Mouse (Mus musculus) CH12.LX (cell line): ENCODE measurements around the gene Klk8. TPM values are rescaled to one million over a fixed set of nuclear protein-coding genes. Genes with fewer than 3 reads are reported as not detected.

Source experiments
- DNase-seq: peaks from one replicate; pipeline ENCODE4 v3.0.0-alpha.2; 2013; ENCODE audit errors: extremely low read depth
- H3K27ac ChIP-seq: 2 replicates; pipeline ENCODE4 v1.5.1; 2012; ENCODE audit warnings: low read depth, mild to moderate bottlenecking, control low read depth, moderate library complexity; ENCODE audit not compliant: insufficient read depth
- H3K27me3 ChIP-seq: replicated peaks from 2 replicates; pipeline ENCODE3; 2012; ENCODE audit warnings: inconsistent platforms
- H3K36me3 ChIP-seq, 2 experiments: replicated peaks in 1 of 2; 2 replicates each; pipeline versions ENCODE3 to v1.6.1; 2012; ENCODE audit warnings: inconsistent platforms in 1 of 2, low read length in 1 of 2, mild to moderate bottlenecking in 1 of 2, mixed read lengths in 1 of 2, moderate library complexity in 1 of 2; ENCODE audit not compliant: control insufficient read depth in 1 of 2, insufficient read depth in 1 of 2
- H3K4me1 ChIP-seq, 2 experiments: 2 replicates each; pipeline ENCODE4 v1.6.1; 2012; ENCODE audit warnings: inconsistent platforms in 1 of 2, moderate library complexity in 1 of 2; ENCODE audit not compliant: insufficient read depth in 2 of 2, control insufficient read depth in 1 of 2
- H3K4me2 ChIP-seq: 2 replicates; pipeline ENCODE4 v1.6.1; 2012; ENCODE audit warnings: low read depth, mild to moderate bottlenecking, control low read depth; ENCODE audit not compliant: poor library complexity, insufficient read depth, severe bottlenecking
- H3K4me3 ChIP-seq, 3 experiments: fragments of 150-350 bp in 1 of 3; sonication (generic) in 1 of 3; replicated peaks in 1 of 3; 2 replicates each; pipeline versions ENCODE3 to v1.5.1; 2011 to 2012; ENCODE audit warnings: low read depth in 2 of 3, low read length in 2 of 3, mild to moderate bottlenecking in 2 of 3, moderate library complexity in 2 of 3, control low read depth in 1 of 3, improper control_type of control experiment in 1 of 3, inconsistent platforms in 1 of 3, mixed read lengths in 1 of 3; ENCODE audit not compliant: poor library complexity in 1 of 3
- H3K79me2 ChIP-seq: replicated peaks from 2 replicates; pipeline ENCODE4 v1.6.1; 2012; ENCODE audit warnings: mild to moderate bottlenecking, moderate library complexity; ENCODE audit not compliant: control insufficient read depth, poor library complexity, insufficient read depth, severe bottlenecking; ENCODE audit errors: extremely low read depth
- H3K9ac ChIP-seq: 2 replicates; pipeline ENCODE4 v1.6.1; 2012; ENCODE audit warnings: low read depth, mild to moderate bottlenecking, control low read depth, moderate library complexity; ENCODE audit not compliant: insufficient read depth
- H3K9me3 ChIP-seq: replicated peaks from 2 replicates; pipeline ENCODE3; 2012; ENCODE audit warnings: low read length, inconsistent platforms, mixed read lengths
- BHLHE40 ChIP-seq: IDR thresholded peaks from 2 replicates; pipeline ENCODE4 v1.6.1; 2011; ENCODE audit warnings: mild to moderate bottlenecking, low read depth, low read length, improper control_type of control experiment
- CHD2 ChIP-seq: IDR thresholded peaks from 2 replicates; pipeline ENCODE4 v1.6.1; 2011; ENCODE audit warnings: low read length, improper control_type of control experiment
- E2F4 ChIP-seq: IDR thresholded peaks from 2 replicates; pipeline ENCODE4 v1.6.1; 2011; ENCODE audit warnings: low read depth, low read length, improper control_type of control experiment; ENCODE audit not compliant: insufficient replicate concordance
- GABPA ChIP-seq: IDR thresholded peaks from 2 replicates; pipeline ENCODE4 v1.6.1; 2012; ENCODE audit warnings: low read depth, low read length, improper control_type of control experiment, inconsistent platforms; ENCODE audit not compliant: insufficient replicate concordance
- IRF4 ChIP-seq: IDR thresholded peaks from 2 replicates; pipeline ENCODE4 v1.6.1; 2014; ENCODE audit warnings: low read depth, mild to moderate bottlenecking, inconsistent platforms, low read length, improper control_type of control experiment
- MAFK ChIP-seq: IDR thresholded peaks from 2 replicates; pipeline ENCODE4 v1.6.1; 2011; ENCODE audit warnings: low read length, improper control_type of control experiment; ENCODE audit not compliant: insufficient replicate concordance
- MAX ChIP-seq: IDR thresholded peaks from 2 replicates; pipeline ENCODE4 v1.6.1; 2011; ENCODE audit warnings: low read length, improper control_type of control experiment
- MAZ ChIP-seq: IDR thresholded peaks from 2 replicates; pipeline ENCODE4 v1.6.1; 2012; ENCODE audit warnings: low read depth, mild to moderate bottlenecking, inconsistent platforms, low read length, improper control_type of control experiment, moderate library complexity
- PAX5 ChIP-seq: IDR thresholded peaks from 2 replicates; pipeline ENCODE4 v1.6.1; 2012; ENCODE audit warnings: low read length, inconsistent platforms, mixed read lengths
- POLR2A ChIP-seq: IDR thresholded peaks from 2 replicates; pipeline ENCODE4 v1.6.1; 2011; ENCODE audit warnings: low read depth, mild to moderate bottlenecking, improper control_type of control experiment, low read length
- RAD21 ChIP-seq: IDR thresholded peaks from 2 replicates; pipeline ENCODE4 v1.6.1; 2011; ENCODE audit warnings: low read depth, mild to moderate bottlenecking, low read length, improper control_type of control experiment, moderate library complexity
- RCOR1 ChIP-seq: conservative IDR thresholded peaks from 2 replicates; pipeline ENCODE4 v1.6.1; 2012; ENCODE audit warnings: low read depth, mild to moderate bottlenecking, inconsistent platforms, low read length, improper control_type of control experiment
- SIN3A ChIP-seq: IDR thresholded peaks from 2 replicates; pipeline ENCODE4 v1.6.1; 2012; ENCODE audit warnings: low read length, improper control_type of control experiment, inconsistent platforms
- UBTF ChIP-seq: IDR thresholded peaks from 2 replicates; pipeline ENCODE4 v1.6.1; 2012; ENCODE audit warnings: low read depth, mild to moderate bottlenecking, inconsistent platforms, low read length, improper control_type of control experiment, moderate library complexity
- USF1 ChIP-seq: IDR thresholded peaks from 2 replicates; pipeline ENCODE4 v1.6.1; 2014; ENCODE audit warnings: low read depth, mild to moderate bottlenecking, inconsistent platforms, low read length, improper control_type of control experiment
- USF2 ChIP-seq: conservative IDR thresholded peaks from 2 replicates; pipeline ENCODE4 v1.6.1; 2011; ENCODE audit warnings: low read depth, low read length, improper control_type of control experiment
- ZMIZ1 ChIP-seq: IDR thresholded peaks from 2 replicates; pipeline ENCODE4 v1.6.1; 2012; ENCODE audit warnings: low read depth, mild to moderate bottlenecking, inconsistent platforms, low read length, improper control_type of control experiment
- ZNF384 ChIP-seq: IDR thresholded peaks from 2 replicates; pipeline ENCODE4 v1.6.1; 2012; ENCODE audit warnings: low read depth, low read length, improper control_type of control experiment, inconsistent platforms
- dilution Hi-C: fragments of 300-500 bp; cut with MboI; formaldehyde crosslinking; loops from 2 replicates; pipeline ENCODE4 v1.14.3; 2020; ENCODE audit warnings: low sequenced_read_pairs; ENCODE audit not compliant: extremely low pct_unique_long_range_greater_than_20kb, extremely low pct_ligation_motif_present
- in situ Hi-C: fragments of 300-500 bp; cut with MboI; formaldehyde crosslinking; loops from 3 replicates; pipeline ENCODE4 v1.14.3; 2019; ENCODE audit warnings: low sequenced_read_pairs, low pct_ligation_motif_present, low pct_unique_long_range_greater_than_20kb, mixed read lengths
- polyA plus RNA-seq: library from polyadenylated mRNA; unstranded; fragments of >175 nt; gene quantifications from 2 replicates; pipeline ENCODE4 v1.2.1, GENCODE M21; 2012; ENCODE audit warnings: low read depth; ENCODE audit not compliant: insufficient read length
- total RNA-seq, 2 experiments: library from RNA; depleted of rRNA; stranded (reverse); fragments of 300-350 nt in 1 of 2; fragments of >200 nt in 1 of 2; gene quantifications; 2 replicates each; pipeline ENCODE4 v1.2.3; 2012 to 2014

Gene Klk8
- total and polyA plus RNA-seq, 3 experiments: 5.3 to 51.2 (median 5.5) TPM

DNA sequence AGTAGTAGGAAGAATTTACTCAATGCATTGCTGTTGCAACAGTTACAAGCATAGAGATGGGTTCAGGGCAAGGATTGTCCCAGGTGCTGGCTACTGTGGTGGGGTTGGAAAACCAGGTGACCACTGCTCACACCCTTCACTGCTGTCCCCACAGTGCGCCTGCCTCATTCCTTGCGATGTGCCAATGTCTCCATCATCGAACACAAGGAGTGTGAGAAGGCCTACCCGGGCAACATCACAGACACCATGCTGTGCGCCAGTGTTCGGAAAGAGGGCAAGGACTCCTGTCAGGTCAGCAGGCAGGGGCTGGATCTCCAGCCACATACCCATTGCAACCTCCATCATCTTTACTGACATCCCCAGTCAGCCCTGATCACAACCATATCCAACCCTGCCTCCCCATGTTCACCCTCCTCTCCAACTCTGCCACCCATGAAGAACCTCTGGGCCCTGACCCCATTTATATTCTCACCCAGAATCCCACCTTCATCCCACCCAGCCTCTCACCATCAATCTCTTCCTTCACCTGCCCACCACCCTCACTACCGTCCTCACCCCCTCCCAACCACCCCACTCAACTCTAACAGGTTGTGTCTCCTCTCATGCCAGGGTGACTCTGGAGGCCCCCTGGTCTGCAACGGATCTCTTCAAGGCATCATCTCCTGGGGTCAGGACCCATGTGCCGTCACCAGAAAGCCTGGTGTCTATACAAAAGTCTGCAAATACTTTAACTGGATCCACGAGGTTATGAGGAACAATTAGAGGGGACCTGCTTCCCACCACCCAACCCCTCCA, 19.0 kb upstream of the Klk8 start:
- H3K4me1 ChIP-seq: peaks cover 5 to 7% of the 10 kb centered on the region in 2 experiments; a peak in 1 of 4 replicates
- H3K27me3 ChIP-seq: peaks cover 94% of the 10 kb centered on the region
- no peak for TF ChIP-seq POLR2A
- no peak for TF ChIP-seq E2F4
- no peak for TF ChIP-seq CHD2
- no peak for TF ChIP-seq MAFK
- TF ChIP-seq USF1: no peak
- TF ChIP-seq ZNF384: no peak
- H3K4me3 ChIP-seq: no peak overlapping the region
- H3K36me3 ChIP-seq: no peaks in the 10 kb centered on the region
- no peak overlapping the region for H3K27ac ChIP-seq
- H3K9ac ChIP-seq: no peak overlapping the region
- H3K9me3 ChIP-seq: no peaks in the 10 kb centered on the region
- no peak for DNase-seq
- in situ Hi-C loops: loop anchor here (25.0 kb wide), 1 partner anchor 291 kb away; the partner anchor contains the start of gene Iglon5
- dilution Hi-C loops: no loop called here
- H3K4me2 ChIP-seq: no peak overlapping the region
- no peaks in the 10 kb centered on the region for H3K79me2 ChIP-seq

DNA sequence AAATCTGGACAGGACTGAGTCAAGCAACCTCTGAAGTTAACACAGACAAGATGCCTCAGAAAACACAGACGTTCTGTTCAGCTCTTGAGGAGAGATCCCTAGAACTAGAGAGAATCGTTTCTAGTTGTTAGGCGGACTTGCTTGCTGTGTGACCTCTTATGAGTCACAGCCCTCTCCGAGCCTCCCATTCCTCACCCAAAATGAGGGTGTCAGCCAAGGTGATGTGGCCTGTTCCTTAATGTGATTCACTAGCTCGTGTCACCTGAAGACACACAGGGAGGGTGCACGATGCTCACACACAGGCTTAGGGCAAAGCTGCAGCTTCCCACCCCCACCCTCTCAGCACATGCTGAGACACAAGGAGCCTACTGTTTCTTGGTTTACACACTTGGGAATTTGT, 17.1 kb upstream of the Klk8 start:
- Histone ChIP-seq H3K27me3 (peaks cover 92% of the 10 kb centered on the region), H3K9me3 (no peaks in the 10 kb centered on the region), H3K79me2 (no peaks in the 10 kb centered on the region), H3K36me3 (no peaks in the 10 kb centered on the region), H3K27ac (no peak overlapping the region), H3K4me1 (peaks cover 5 to 7% of the 10 kb centered on the region in 2 experiments; a peak in 1 of 4 replicates), H3K4me2 (no peak overlapping the region), H3K4me3 (no peak overlapping the region), H3K9ac (no peak overlapping the region)
- dilution Hi-C loops (no loop called here), in situ Hi-C loops (loop anchor here (5.0 to 25.0 kb wide), 2 partner anchors 98 to 293 kb away; partner anchors contain the start of gene Iglon5)
- no peak for DNase-seq
- TF ChIP-seq UBTF (no peak), MAZ (no peak), IRF4 (no peak), USF2 (no peak), SIN3A (no peak), BHLHE40 (no peak), RCOR1 (no peak), ZMIZ1 (no peak), RAD21 (no peak), MAX (no peak), E2F4 (no peak), POLR2A (no peak), PAX5 (no peak), GABPA (no peak), CHD2 (no peak)
- TF ChIP-seq, all 38 proteins: peak for 0
